Mouse (Mus musculus) liver, embryonic 13.5 days (tissue): Measurements from ENCODE around the gene Gm7534. TPM values are rescaled to one million over a fixed set of nuclear protein-coding genes. Genes with fewer than 3 reads are reported as not detected.

ENCODE experiments used
- ATAC-seq: fragments of 200-750 bp; cut with Nextera tagmentation; 2 replicates; pipeline ENCODE4 v1.8.0; 2017; ENCODE audit warnings: low read depth, mild to moderate bottlenecking, moderate number of reproducible peaks, moderate library complexity
- DNase-seq: peaks from one replicate; pipeline ENCODE4 v3.0.0; 2022
- H3K27ac ChIP-seq: fragments of 300-500 bp; sonication (generic); 2 replicates; pipeline ENCODE4 v1.5.1; 2015; ENCODE audit warnings: moderate library complexity, mild to moderate bottlenecking, inconsistent platforms
- H3K27me3 ChIP-seq: fragments of 300-500 bp; sonication (generic); 2 replicates; pipeline ENCODE4 v1.6.1; 2015; ENCODE audit warnings: mild to moderate bottlenecking, inconsistent platforms
- H3K36me3 ChIP-seq: fragments of 300-500 bp; sonication (generic); 2 replicates; pipeline ENCODE4 v1.6.1; 2015; ENCODE audit warnings: mild to moderate bottlenecking, inconsistent platforms
- H3K4me1 ChIP-seq: fragments of 300-500 bp; sonication (generic); replicated peaks from 2 replicates; pipeline ENCODE4 v1.6.1; 2015; ENCODE audit warnings: inconsistent platforms
- H3K4me2 ChIP-seq: fragments of 300-500 bp; sonication (generic); 2 replicates; pipeline ENCODE4 v1.6.1; 2015; ENCODE audit warnings: inconsistent platforms, mild to moderate bottlenecking, moderate library complexity
- H3K4me3 ChIP-seq: fragments of 300-500 bp; sonication (generic); replicated peaks from 2 replicates; pipeline ENCODE4 v1.5.1; 2015; ENCODE audit warnings: mild to moderate bottlenecking, inconsistent platforms
- H3K9ac ChIP-seq: fragments of 300-500 bp; sonication (generic); 2 replicates; pipeline ENCODE4 v1.6.1; 2015; ENCODE audit warnings: mild to moderate bottlenecking, inconsistent platforms
- H3K9me3 ChIP-seq: fragments of 300-500 bp; sonication (generic); replicated peaks from 2 replicates; pipeline ENCODE4 v1.6.1; 2016; ENCODE audit warnings: inconsistent platforms
- WGBS: fragments of 180-500 bp; shearing (Covaris S2); methylation state at CpG from one replicate; pipeline ENCODE4 v1.1.7; 2015; ENCODE audit not compliant: insufficient replicate concordance; 5-methylcytosine and 5-hydroxymethylcytosine counted together
- polyA plus RNA-seq: library from polyadenylated mRNA; unstranded; fragments of >200 nt; fragmentation: Nextera tagmentation; extraction: Ambion mirVana; gene quantifications from 2 replicates; pipeline ENCODE4 v1.2.1, GENCODE M21; 2015

Gene Gm7534
- polyA plus RNA-seq = not detected in 2 replicates

- no peaks in the 10 kb centered on the region for H3K27me3 ChIP-seq
- H3K4me1 ChIP-seq = no peaks in the 10 kb centered on the region
- no peaks in the 10 kb centered on the region for H3K9me3 ChIP-seq
- H3K4me2 ChIP-seq = no peak within 1 kb of the TSS; the same call in 1 of the 2 replicates
- DNase-seq (no peak), ATAC-seq (no peak)
- H3K36me3 ChIP-seq = no peaks in the 10 kb centered on the region
- H3K27ac ChIP-seq = no peak within 1 kb of the TSS
- no peak within 1 kb of the TSS for H3K4me3 ChIP-seq
- H3K9ac ChIP-seq = no peak within 1 kb of the TSS
- WGBS = 73% methylated on average over 4 of the region's 4 CpGs
These were observed at the start of gene Gm7534 for GRCm38 (mm10) chr4:134202904-134203303. TSS of gene Gm7534 (minus strand) at chr4:134203004.

- H3K4me3 ChIP-seq = peak overlapping the region; percentile 52
- peak overlapping the region; percentile 68 for H3K4me2 ChIP-seq
- no peaks in the 10 kb centered on the region for H3K9me3 ChIP-seq
- H3K27me3 ChIP-seq = peaks cover 98% of the 10 kb centered on the region
- no peak overlapping the region; the same call in 1 of the 2 replicates for H3K9ac ChIP-seq
- H3K4me1 ChIP-seq = peaks cover 69% of the 10 kb centered on the region
- no peaks in the 10 kb centered on the region for H3K36me3 ChIP-seq
- no peak overlapping the region for H3K27ac ChIP-seq
- DNase-seq (no peak), ATAC-seq (0 out of 2 replicates have a peak, but pooled peaks have one; percentile 6)
- 7% methylated on average over 22 of the region's 22 CpGs for WGBS
These were observed 49.5 kb upstream of the Gm7534 start for GRCm38 (mm10) chr4:134252131-134252910.

- Histone ChIP-seq H3K9me3 (no peaks in the 10 kb centered on the region), H3K27me3 (peaks cover 100% of the 10 kb centered on the region), H3K4me1 (peaks cover 62% of the 10 kb centered on the region), H3K4me2 (peak overlapping the region; percentile 68), H3K36me3 (no peaks in the 10 kb centered on the region), H3K9ac (peak overlapping the region; percentile 35; the same call in 1 of the 2 replicates), H3K27ac (no peak overlapping the region), H3K4me3 (peak overlapping the region; percentile 52)
- DNase-seq (peak; percentile 45), ATAC-seq (peak; percentile 49)
- WGBS = under 1% methylated on average over 91 of the region's 91 CpGs
These were observed 48.7 kb upstream of the Gm7534 start for GRCm38 (mm10) chr4:134251241-134252130.

- ATAC-seq (no peak), DNase-seq (no peak)
- Histone ChIP-seq H3K4me3 (peak overlapping the region; percentile 52), H3K27me3 (peaks cover 100% of the 10 kb centered on the region), H3K36me3 (no peaks in the 10 kb centered on the region), H3K9me3 (no peaks in the 10 kb centered on the region), H3K9ac (no peak overlapping the region), H3K4me1 (peaks cover 58% of the 10 kb centered on the region), H3K27ac (no peak overlapping the region), H3K4me2 (peak overlapping the region; percentile 68)
- 17% methylated on average over 10 of the region's 10 CpGs for WGBS
These were observed 48.1 kb upstream of the Gm7534 start for GRCm38 (mm10) chr4:134250930-134251240.

GRCm38 (mm10) chr4:134250116-134250929 is 47.5 kb upstream of the Gm7534 start:
- 15% methylated on average over 27 of the region's 27 CpGs for WGBS
- no peak for DNase-seq

GRCm38 (mm10) chr4:134249651-134250050 is 46.8 kb upstream of the Gm7534 start:
- no peak overlapping the region for H3K27ac ChIP-seq
- H3K4me1 ChIP-seq = peaks cover 57% of the 10 kb centered on the region
- H3K4me2 ChIP-seq = peak overlapping the region; percentile 68

More at GRCm38 (mm10) chr4:134250116-134250929, 47.5 kb upstream of the Gm7534 start:
- Histone ChIP-seq H3K9me3 (no peaks in the 10 kb centered on the region), H3K27ac (no peak overlapping the region), H3K27me3 (peaks cover 96% of the 10 kb centered on the region), H3K4me1 (peaks cover 59% of the 10 kb centered on the region), H3K9ac (no peak overlapping the region), H3K4me2 (peak overlapping the region; percentile 68), H3K4me3 (peak overlapping the region; percentile 52), H3K36me3 (no peaks in the 10 kb centered on the region)
- no peak for ATAC-seq

GRCm38 (mm10) chr4:134246719-134247258 is 44.0 kb upstream of the Gm7534 start, which contains the start of gene Gm30191:
TSS of gene Gm30191 (plus strand) at chr4:134246935.
- Histone ChIP-seq H3K27me3 (peaks cover 61% of the 10 kb centered on the region), H3K36me3 (peaks cover 4% of the 10 kb centered on the region)

More at GRCm38 (mm10) chr4:134249651-134250050, 46.8 kb upstream of the Gm7534 start:
- peak; percentile 34 for DNase-seq
- no peak overlapping the region for H3K9ac ChIP-seq
- H3K9me3 ChIP-seq = no peaks in the 10 kb centered on the region
- H3K27me3 ChIP-seq = peaks cover 90% of the 10 kb centered on the region
- no peaks in the 10 kb centered on the region for H3K36me3 ChIP-seq
- no peak for ATAC-seq
- H3K4me3 ChIP-seq = peak overlapping the region; percentile 52
- 2% methylated on average over 30 of the region's 30 CpGs for WGBS

GRCm38 (mm10) chr4:134246256-134246655 is 43.5 kb upstream of the Gm7534 start:
- DNase-seq (no peak), ATAC-seq (no peak)
- Histone ChIP-seq H3K4me3 (no peak overlapping the region), H3K36me3 (peaks cover 4% of the 10 kb centered on the region), H3K4me2 (no peak overlapping the region), H3K9ac (no peak overlapping the region), H3K4me1 (peaks cover 37% of the 10 kb centered on the region), H3K9me3 (no peaks in the 10 kb centered on the region), H3K27ac (no peak overlapping the region), H3K27me3 (peaks cover 56% of the 10 kb centered on the region)
- WGBS = 51% methylated on average over 4 of the region's 4 CpGs

More at GRCm38 (mm10) chr4:134246719-134247258, 44.0 kb upstream of the Gm7534 start, which contains the start of gene Gm30191:
- Histone ChIP-seq H3K9me3 (no peaks in the 10 kb centered on the region), H3K4me2 (peak within 1 kb of the TSS; percentile 96), H3K4me3 (peak within 1 kb of the TSS; percentile 84), H3K9ac (peak within 1 kb of the TSS; percentile 87), H3K27ac (no peak within 1 kb of the TSS), H3K4me1 (peaks cover 42% of the 10 kb centered on the region)
- DNase-seq (no peak), ATAC-seq (no peak)
- WGBS = 64% methylated on average over 7 of the region's 7 CpGs

- DNase-seq (peak; percentile 90), ATAC-seq (peak; percentile 83)
- peak within 1 kb of the TSS; percentile 87 for H3K9ac ChIP-seq
- H3K27ac ChIP-seq = no peak within 1 kb of the TSS; the same call in 1 of the 2 replicates
- H3K4me2 ChIP-seq = peak within 1 kb of the TSS; percentile 96
- under 1% methylated on average over 60 of the region's 60 CpGs for WGBS
- H3K27me3 ChIP-seq = peaks cover 46% of the 10 kb centered on the region
- peaks cover 27% of the 10 kb centered on the region for H3K4me1 ChIP-seq
- H3K9me3 ChIP-seq = no peaks in the 10 kb centered on the region
- peaks cover 4% of the 10 kb centered on the region for H3K36me3 ChIP-seq
- peak within 1 kb of the TSS; percentile 84 for H3K4me3 ChIP-seq
These were observed 42.5 kb upstream of the Gm7534 start, which contains the start of gene Zfp593 for GRCm38 (mm10) chr4:134245148-134245843. TSS of gene Zfp593 (minus strand) at chr4:134245592.
